Mouse (Mus musculus) heart, embryonic 11.5 days (tissue): ENCODE results near the gene Krtap29-1. TPM values are rescaled to one million over a fixed set of nuclear protein-coding genes. Genes with fewer than 3 reads are reported as not detected.

Experiments
- ATAC-seq: fragments of 200-750 bp; cut with Nextera tagmentation; replicated peaks from 2 replicates; pipeline ENCODE4 v1.8.0; 2017; ENCODE audit warnings: moderate library complexity; ENCODE audit not compliant: insufficient number of reproducible peaks, low FRiP score, low TSS enrichment
- H3K27ac ChIP-seq: fragments of 300-500 bp; sonication (generic); 2 replicates; pipeline ENCODE4 v1.5.1; 2014; ENCODE audit warnings: mild to moderate bottlenecking, low read depth, low read length
- H3K27me3 ChIP-seq: fragments of 300-500 bp; sonication (generic); 2 replicates; pipeline ENCODE4 v1.6.1; 2014; ENCODE audit warnings: mild to moderate bottlenecking, low read length, mixed read lengths; ENCODE audit not compliant: control insufficient read depth, insufficient read depth
- H3K36me3 ChIP-seq: fragments of 300-500 bp; sonication (generic); 2 replicates; pipeline ENCODE4 v1.6.1; 2014; ENCODE audit warnings: mild to moderate bottlenecking, low read length, moderate library complexity, mixed read lengths; ENCODE audit not compliant: control insufficient read depth, insufficient read depth
- H3K4me1 ChIP-seq: fragments of 300-500 bp; sonication (generic); 2 replicates; pipeline ENCODE4 v1.6.1; 2014; ENCODE audit warnings: low read length; ENCODE audit not compliant: control insufficient read depth, insufficient read depth
- H3K4me2 ChIP-seq: fragments of 300-500 bp; sonication (generic); 2 replicates; pipeline ENCODE4 v1.6.1; 2014; ENCODE audit warnings: mild to moderate bottlenecking, moderate library complexity
- H3K4me3 ChIP-seq: fragments of 300-500 bp; sonication (generic); 2 replicates; pipeline ENCODE4 v1.5.1; 2014; ENCODE audit warnings: low read depth, low read length
- H3K9ac ChIP-seq: fragments of 300-500 bp; sonication (generic); 2 replicates; pipeline ENCODE4 v1.6.1; 2014; ENCODE audit warnings: mild to moderate bottlenecking, low read depth, low read length, moderate library complexity
- H3K9me3 ChIP-seq: fragments of 300-500 bp; sonication (generic); replicated peaks from 2 replicates; pipeline ENCODE4 v1.6.1; 2016; ENCODE audit warnings: low read length; ENCODE audit not compliant: control insufficient read depth
- WGBS: fragments of 180-500 bp; shearing (Covaris S2); extraction: QIAGEN DNeasy Blood & Tissue Kit; methylation state at CpG from one replicate; pipeline ENCODE4 v1.1.7; 2014; ENCODE audit not compliant: insufficient replicate concordance; 5-methylcytosine and 5-hydroxymethylcytosine counted together
- polyA plus RNA-seq: library from polyadenylated mRNA; unstranded; fragments of >200 nt; fragmentation: Nextera tagmentation; extraction: Ambion mirVana; gene quantifications from 2 replicates; pipeline ENCODE4 v1.2.1, GENCODE M21; 2014

Gene Krtap29-1
- polyA plus RNA-seq, 1 experiment from 2014 or later, result not detected

- 21% methylated on average over 6 of the region's 6 CpGs for whole genome bisulfite sequencing
- H3K36me3 ChIP-seq, result no peaks in the 10 kb centered on the region
- H3K27ac ChIP-seq, result no peak overlapping the region
- no peaks in the 10 kb centered on the region for H3K9me3 ChIP-seq
- no peak overlapping the region for H3K4me3 ChIP-seq
- no peak for ATAC-seq
- H3K4me1 ChIP-seq, result no peaks in the 10 kb centered on the region
- no peaks in the 10 kb centered on the region; the same call in 1 of the 2 replicates for H3K27me3 ChIP-seq
- no peak overlapping the region for H3K4me2 ChIP-seq
- no peak overlapping the region for H3K9ac ChIP-seq
These were observed 26.0 kb upstream of the Krtap29-1 start for GRCm38 (mm10) chr11:100004846-100005245.

GRCm38 (mm10) chr11:99999091-99999490, 20.2 kb upstream of the Krtap29-1 start:
- Histone ChIP-seq H3K9ac (no peak overlapping the region), H3K27me3 (peaks cover 4% of the 10 kb centered on the region), H3K4me1 (no peaks in the 10 kb centered on the region), H3K4me3 (no peak overlapping the region), H3K27ac (no peak overlapping the region), H3K4me2 (no peak overlapping the region), H3K36me3 (no peaks in the 10 kb centered on the region), H3K9me3 (no peaks in the 10 kb centered on the region)
- ATAC-seq, result no peak
- WGBS, result 86% methylated on average over 7 of the region's 7 CpGs

GRCm38 (mm10) chr11:99994384-99994661, 15.5 kb upstream of the Krtap29-1 start:
- Histone ChIP-seq H3K4me2 (no peak overlapping the region), H3K27ac (no peak overlapping the region), H3K9ac (no peak overlapping the region), H3K27me3 (peaks cover 19% of the 10 kb centered on the region), H3K9me3 (no peaks in the 10 kb centered on the region), H3K4me1 (no peaks in the 10 kb centered on the region), H3K36me3 (no peaks in the 10 kb centered on the region), H3K4me3 (no peak overlapping the region)
- WGBS, result 59% methylated on average over 4 of the region's 4 CpGs
- ATAC-seq, result no peak

GRCm38 (mm10) chr11:99993620-99994383, 14.9 kb upstream of the Krtap29-1 start, which contains the start of gene Krtap17-1:
Gene Krtap17-1 (minus strand): TSS chr11:99993994.
- Histone ChIP-seq H3K4me3 (no peak within 1 kb of the TSS), H3K4me2 (peak within 1 kb of the TSS; percentile 29; the same call in 1 of the 2 replicates), H3K4me1 (no peaks in the 10 kb centered on the region), H3K27me3 (peaks cover 19% of the 10 kb centered on the region), H3K9me3 (no peaks in the 10 kb centered on the region), H3K27ac (no peak within 1 kb of the TSS), H3K36me3 (no peaks in the 10 kb centered on the region), H3K9ac (no peak within 1 kb of the TSS)
- ATAC-seq, result no peak
- 23% methylated on average over 26 of the region's 26 CpGs for WGBS

GRCm38 (mm10) chr11:99990571-99990970, 11.7 kb upstream of the Krtap29-1 start:
- peaks cover 19% of the 10 kb centered on the region for H3K27me3 ChIP-seq
- no peaks in the 10 kb centered on the region for H3K4me1 ChIP-seq

GRCm38 (mm10) chr11:99989881-99990405, 11.1 kb upstream of the Krtap29-1 start:
- ATAC-seq, result no peak
- WGBS, result 70% methylated on average over 6 of the region's 6 CpGs
- H3K4me3 ChIP-seq, result no peak overlapping the region

More at GRCm38 (mm10) chr11:99990571-99990970, 11.7 kb upstream of the Krtap29-1 start:
- Histone ChIP-seq H3K27ac (no peak overlapping the region), H3K4me2 (no peak overlapping the region), H3K9ac (no peak overlapping the region), H3K36me3 (no peaks in the 10 kb centered on the region), H3K9me3 (no peaks in the 10 kb centered on the region), H3K4me3 (no peak overlapping the region)
- ATAC-seq, result no peak
- WGBS, result 72% methylated on average over 3 of the region's 3 CpGs

GRCm38 (mm10) chr11:99988530-99988929, 9.7 kb upstream of the Krtap29-1 start:
- Histone ChIP-seq H3K9me3 (no peaks in the 10 kb centered on the region), H3K4me3 (no peak overlapping the region), H3K4me1 (no peaks in the 10 kb centered on the region), H3K27ac (no peak overlapping the region), H3K4me2 (no peak overlapping the region), H3K9ac (no peak overlapping the region), H3K36me3 (no peaks in the 10 kb centered on the region), H3K27me3 (peaks cover 14% of the 10 kb centered on the region)
- ATAC-seq, result no peak
- WGBS, result 92% methylated on average over 3 of the region's 3 CpGs

More at GRCm38 (mm10) chr11:99989881-99990405, 11.1 kb upstream of the Krtap29-1 start:
- H3K9me3 ChIP-seq, result no peaks in the 10 kb centered on the region
- H3K9ac ChIP-seq, result no peak overlapping the region
- no peak overlapping the region for H3K4me2 ChIP-seq
- peaks cover 22% of the 10 kb centered on the region for H3K27me3 ChIP-seq
- H3K4me1 ChIP-seq, result no peaks in the 10 kb centered on the region
- no peak overlapping the region for H3K27ac ChIP-seq
- no peaks in the 10 kb centered on the region for H3K36me3 ChIP-seq

GRCm38 (mm10) chr11:99986180-99986647, 7.4 kb upstream of the Krtap29-1 start, which contains the start of gene Krtap16-1:
Gene Krtap16-1 (minus strand): TSS chr11:99986597.
- Histone ChIP-seq H3K36me3 (no peaks in the 10 kb centered on the region), H3K27ac (no peak within 1 kb of the TSS), H3K4me2 (no peak within 1 kb of the TSS), H3K9me3 (no peaks in the 10 kb centered on the region), H3K4me1 (no peaks in the 10 kb centered on the region), H3K9ac (no peak within 1 kb of the TSS), H3K4me3 (no peak within 1 kb of the TSS), H3K27me3 (0 out of 2 replicates have a peak, but pooled peaks cover 4% of the 10 kb centered on the region)
- WGBS, result 76% methylated on average over 8 of the region's 8 CpGs
- no peak for ATAC-seq
